Mouse (Mus musculus) monocyte, adult 5-6 weeks (primary cell): Measurements from ENCODE around the gene Taf1. TPM values are rescaled to one million over a fixed set of nuclear protein-coding genes. Genes with fewer than 3 reads are reported as not detected.

Experiments used
- ATAC-seq: fragments of 153-309, 156-312 bp; replicated peaks from 2 replicates; pipeline ENCODE4 v1.8.0; 2017; ENCODE audit warnings: mild to moderate bottlenecking; ENCODE audit not compliant: low TSS enrichment, insufficient number of reproducible peaks, severe bottlenecking, poor library complexity, low FRiP score
- total RNA-seq: library from RNA; stranded (forward); fragments of 200-1000, 200-491, 200-594 nt; gene quantifications from 3 replicates; pipeline ENCODE4 v1.2.3, GENCODE M21; 2017

Gene Taf1
- total RNA-seq, 1 experiment from 2014 or later, result 69.7 TPM

- ATAC-seq, result no peak
Measured at GRCm38 (mm10) chrX:101642091-101642490, 109.6 kb downstream of the Taf1 start.

GRCm38 (mm10) chrX:101645286-101645685, 112.8 kb downstream of the Taf1 start:
- no peak for ATAC-seq

DNA sequence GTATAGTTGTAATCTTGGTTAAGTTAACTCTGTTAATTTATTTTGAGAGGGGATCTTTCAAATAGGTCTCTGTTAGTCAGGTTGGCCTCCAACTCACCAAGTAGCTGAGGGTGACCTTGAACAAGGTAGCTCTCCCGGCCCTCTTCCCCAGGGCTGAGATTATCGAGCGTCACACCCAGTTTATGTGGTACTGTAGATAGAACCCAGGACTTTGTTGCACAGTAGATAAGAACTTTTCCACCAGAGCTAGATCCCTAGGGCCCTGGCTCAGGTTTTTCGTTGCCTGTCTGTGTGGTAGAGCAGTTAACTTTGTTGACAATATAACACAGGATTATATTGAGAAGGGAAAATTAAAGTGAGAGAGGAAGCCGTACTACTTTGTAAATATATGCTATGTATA, 114.1 kb downstream of the Taf1 start:
- ATAC-seq, result no peak

Other genes with a start within 250 kb of the Taf1 start
- 1.2 TPM in 1 of 3 replicates, not detected in the others for gene Nlgn3, start 233.6 kb upstream of the Taf1 start, total RNA-seq
- not detected in 3 replicates for gene Gjb1, start 156.4 kb upstream of the Taf1 start, total RNA-seq
- gene Zmym3, start 111.9 kb upstream of the Taf1 start, total RNA-seq, result 11.0 to 35.3 TPM (median 11.1 TPM) in 3 replicates
- gene Nono, start 103.4 kb upstream of the Taf1 start, total RNA-seq, result 308 to 348 TPM (median 324 TPM) in 3 replicates
- gene Itgb1bp2, start 83.6 kb upstream of the Taf1 start, total RNA-seq, result 0.64 to 2.6 TPM in 2 of 3 replicates, not detected in the other
- gene Ogt, start 107.3 kb downstream of the Taf1 start, total RNA-seq, result 97.1 to 210 TPM (median 107 TPM) in 3 replicates
- 7.3 to 17.0 TPM (median 10.8 TPM) in 3 replicates for gene Cxcr3, start 201.5 kb downstream of the Taf1 start, total RNA-seq